Mouse (Mus musculus) thymus, adult 2 months (tissue): Measurements from ENCODE around the gene Fam166b. TPM values are rescaled to one million over a fixed set of nuclear protein-coding genes. Genes with fewer than 3 reads are reported as not detected.

ENCODE experiments used
- DNase-seq: peaks from one replicate; pipeline ENCODE4 v3.0.0; 2021
- H3K27ac ChIP-seq: fragments of 200-500 bp; 2 replicates; pipeline ENCODE4 v1.5.1; 2012; ENCODE audit warnings: low read length, control low read depth; ENCODE audit not compliant: control insufficient read depth, insufficient read depth
- H3K27me3 ChIP-seq: fragments of 200-500 bp; 2 replicates; pipeline ENCODE4 v1.6.1; 2012; ENCODE audit warnings: mild to moderate bottlenecking, low read length, moderate library complexity, mixed read lengths; ENCODE audit not compliant: control insufficient read depth, insufficient read depth
- H3K36me3 ChIP-seq: fragments of 200-500 bp; 2 replicates; pipeline ENCODE4 v1.6.1; 2012; ENCODE audit warnings: mild to moderate bottlenecking, low read length, moderate library complexity; ENCODE audit not compliant: control insufficient read depth, insufficient read depth
- H3K4me1 ChIP-seq: fragments of 200-500 bp; replicated peaks from 2 replicates; pipeline ENCODE4 v1.6.1; 2012; ENCODE audit warnings: low read length; ENCODE audit not compliant: control insufficient read depth, insufficient read depth
- H3K4me3 ChIP-seq: fragments of 200-500 bp; 2 replicates; pipeline ENCODE4 v1.5.1; 2012; ENCODE audit warnings: mild to moderate bottlenecking, low read length, control low read depth, moderate library complexity; ENCODE audit not compliant: control insufficient read depth, insufficient read depth
- CTCF ChIP-seq: fragments of 200-500 bp; IDR thresholded peaks from 2 replicates; pipeline ENCODE4 v1.5.1; 2012; ENCODE audit warnings: mild to moderate bottlenecking, control low read depth, low read length, moderate library complexity, borderline replicate concordance; ENCODE audit not compliant: control insufficient read depth, poor library complexity, insufficient read depth; ENCODE audit errors: extremely low read depth
- POLR2A ChIP-seq: fragments of 200-500 bp; IDR thresholded peaks from 2 replicates; pipeline ENCODE4 v1.6.1; 2012; ENCODE audit warnings: mild to moderate bottlenecking, low read length, control low read depth, moderate library complexity; ENCODE audit not compliant: control insufficient read depth, poor library complexity, insufficient read depth; ENCODE audit errors: extremely low read depth
- WGBS: fragments of 180-500 bp; shearing (Covaris S2); methylation state at CpG from one replicate; pipeline ENCODE4 v1.1.7; 2018; 5-methylcytosine and 5-hydroxymethylcytosine counted together
- polyA plus RNA-seq: library from polyadenylated mRNA; depleted of rRNA; stranded (reverse); fragments of >200 nt; gene quantifications from 2 replicates; pipeline ENCODE4 v1.2.3, GENCODE M21; 2012; rRNA removed

Gene Fam166b
- 0.22 and 0.42 TPM in 2 replicates for polyA plus RNA-seq

DNA sequence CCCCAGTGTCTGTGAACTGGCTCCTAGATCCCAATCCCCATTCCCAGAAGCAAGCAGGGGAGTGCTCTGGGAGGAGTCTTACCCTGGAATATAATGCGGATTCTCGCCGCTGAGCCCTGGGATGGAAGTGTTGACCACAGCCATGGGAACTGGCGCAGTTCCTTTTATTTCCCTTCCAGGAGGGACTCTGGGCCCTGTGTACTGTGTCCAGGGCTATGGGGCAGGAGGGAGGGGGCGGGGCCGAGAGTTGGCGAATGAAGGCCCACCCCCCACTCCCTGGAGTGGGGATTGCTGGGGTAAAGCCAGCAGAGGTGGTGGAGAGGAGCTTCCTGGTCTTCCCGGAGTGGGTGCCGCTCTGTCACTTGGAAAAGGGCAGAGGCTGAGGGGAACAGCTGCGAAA is at the start of gene Fam166b:
Gene Fam166b, minus strand, starts transcription at position 189 of the 400 bp plus-strand sequence.
- TF ChIP-seq POLR2A (no peak), CTCF (no peak)
- WGBS: 75% methylated on average over 10 of the region's 10 CpGs
- Histone ChIP-seq H3K36me3 (no peaks in the 10 kb centered on the region), H3K27ac (peak within 1 kb of the TSS; percentile 72), H3K27me3 (no peaks in the 10 kb centered on the region; the same call in 1 of the 2 replicates), H3K4me3 (peak within 1 kb of the TSS; percentile 17), H3K4me1 (peaks cover 36% of the 10 kb centered on the region)
- DNase-seq: no peak

GRCm38 (mm10) chr4:43478534-43478858 is 49.6 kb upstream of the Fam166b start:
- WGBS: 7% methylated on average over 8 of the region's 8 CpGs
- H3K4me3 ChIP-seq: peak overlapping the region; percentile 48
- no peaks in the 10 kb centered on the region for H3K36me3 ChIP-seq
- TF ChIP-seq POLR2A: 0 out of 2 replicates have a peak, but pooled peaks have one; percentile 8
- TF ChIP-seq CTCF: 0 out of 2 replicates have a peak, but pooled peaks have one; percentile 15
- H3K27ac ChIP-seq: peak overlapping the region; percentile 77
- H3K27me3 ChIP-seq: no peaks in the 10 kb centered on the region
- peaks cover 21% of the 10 kb centered on the region for H3K4me1 ChIP-seq
- peak; percentile 78 for DNase-seq

GRCm38 (mm10) chr4:43477857-43478533 is 49.1 kb upstream of the Fam166b start:
- Histone ChIP-seq H3K27me3 (no peaks in the 10 kb centered on the region), H3K4me1 (peaks cover 23% of the 10 kb centered on the region), H3K36me3 (no peaks in the 10 kb centered on the region), H3K4me3 (peak overlapping the region; percentile 48), H3K27ac (peak overlapping the region; percentile 77)
- DNase-seq: peak; percentile 89
- WGBS: 16% methylated on average over 11 of the region's 11 CpGs
- TF ChIP-seq POLR2A (0 out of 2 replicates have a peak, but pooled peaks have one; percentile 20), CTCF (peak; percentile 47; the same call in 1 of the 2 replicates)

DNA sequence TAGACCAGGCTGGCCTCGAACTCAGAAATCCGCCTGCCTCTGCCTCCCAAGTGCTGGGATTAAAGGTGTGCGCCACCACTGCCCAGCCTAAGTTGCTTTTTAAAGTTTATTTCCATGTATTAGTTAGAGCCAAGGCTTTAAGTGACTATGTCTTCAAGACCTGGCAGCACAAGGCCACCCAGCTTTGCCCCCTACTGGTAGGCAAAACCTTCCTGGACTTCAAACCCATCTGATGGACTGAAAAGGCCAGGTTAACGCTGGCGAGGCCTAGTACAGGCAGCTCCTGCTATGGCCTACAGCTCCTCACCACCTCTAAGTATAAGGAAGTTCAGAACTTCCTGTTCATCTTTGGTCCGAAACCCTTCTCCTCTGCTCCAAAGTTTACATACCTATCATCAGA is 47.7 kb upstream of the Fam166b start:
- Histone ChIP-seq H3K4me3 (no peak overlapping the region), H3K27me3 (no peaks in the 10 kb centered on the region), H3K27ac (no peak overlapping the region), H3K36me3 (no peaks in the 10 kb centered on the region), H3K4me1 (peaks cover 21% of the 10 kb centered on the region)
- TF ChIP-seq CTCF (no peak), POLR2A (no peak)
- 69% methylated on average over 6 of the region's 6 CpGs for WGBS
- DNase-seq: peak; percentile 35

GRCm38 (mm10) chr4:43473636-43474035 is 44.7 kb upstream of the Fam166b start:
- no peak for DNase-seq
- H3K27me3 ChIP-seq: no peaks in the 10 kb centered on the region
- no peak overlapping the region for H3K27ac ChIP-seq
- TF ChIP-seq CTCF (no peak), POLR2A (no peak)
- peaks cover 6% of the 10 kb centered on the region for H3K4me1 ChIP-seq
- no peaks in the 10 kb centered on the region for H3K36me3 ChIP-seq
- no peak overlapping the region for H3K4me3 ChIP-seq
- 5% methylated on average over 1 of the region's 1 CpGs for WGBS

DNA sequence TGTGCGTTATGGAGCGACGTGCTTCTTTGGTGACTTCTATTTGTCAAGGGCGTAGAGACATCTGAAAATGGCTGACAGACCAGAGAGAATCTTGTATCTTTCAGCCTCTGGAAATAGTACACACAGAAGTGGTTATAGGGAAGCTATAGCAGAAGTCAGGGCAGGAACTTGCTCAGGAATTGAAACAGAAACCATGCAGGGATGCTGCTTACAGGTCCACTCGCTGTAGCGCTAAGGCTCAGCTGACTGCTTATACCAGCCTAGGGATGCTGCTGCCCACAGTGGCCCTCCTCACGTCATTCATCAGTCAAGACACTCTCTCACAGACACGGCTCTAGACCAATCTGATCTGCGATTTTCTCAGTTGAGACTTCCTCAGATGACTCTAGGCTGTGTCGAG is 41.4 kb upstream of the Fam166b start:
- H3K27me3 ChIP-seq: no peaks in the 10 kb centered on the region
- no peak for TF ChIP-seq CTCF
- no peak for TF ChIP-seq POLR2A
- H3K4me1 ChIP-seq: peaks cover 11% of the 10 kb centered on the region
- WGBS: 92% methylated on average over 10 of the region's 10 CpGs
- H3K4me3 ChIP-seq: no peak overlapping the region
- no peaks in the 10 kb centered on the region for H3K36me3 ChIP-seq
- H3K27ac ChIP-seq: no peak overlapping the region
- DNase-seq: no peak

DNA sequence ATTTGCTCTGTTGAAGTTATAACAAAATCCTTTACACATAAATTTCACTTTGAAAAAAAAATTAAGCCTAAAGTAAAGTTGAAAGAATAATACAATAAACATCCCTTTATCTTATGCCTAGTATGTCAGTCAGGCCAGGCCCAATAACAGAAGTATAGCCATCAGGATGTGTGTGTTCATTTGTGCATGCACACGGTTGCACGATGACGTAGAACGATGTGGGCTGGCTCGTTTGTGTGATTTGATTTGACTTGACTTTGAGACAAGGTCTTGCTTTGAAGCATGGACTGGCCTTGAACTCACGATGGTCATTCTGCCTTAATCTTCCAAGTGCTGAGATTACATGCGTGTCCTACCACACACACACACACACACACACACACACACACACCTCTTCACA is 37.9 kb upstream of the Fam166b start:
- 90% methylated on average over 7 of the region's 7 CpGs for WGBS

More for the DNA sequence above, 37.9 kb upstream of the Fam166b start:
- peaks cover 11% of the 10 kb centered on the region for H3K4me1 ChIP-seq
- H3K36me3 ChIP-seq: no peaks in the 10 kb centered on the region
- no peak for DNase-seq
- no peak overlapping the region for H3K4me3 ChIP-seq
- no peaks in the 10 kb centered on the region for H3K27me3 ChIP-seq
- H3K27ac ChIP-seq: no peak overlapping the region
- TF ChIP-seq POLR2A (no peak), CTCF (no peak)
